Mouse (Mus musculus): ENCODE data around the gene Mmd. TPM values are rescaled to one million over a fixed set of nuclear protein-coding genes. Genes with fewer than 3 reads are reported as not detected.

The Mmd gene
- 100 to 1,000 TPM; 364 to 381 TPM for total RNA-seq (2021)
- long read RNA-seq, experiment 1, transcript Mmd-201 (7 exons, 2,677 nt) = major isoform, 194 of 231 reads
- long read RNA-seq, experiment 1, partial matches to known transcripts = 34 of 231 reads
- long read RNA-seq, experiment 1, other reads (novel, unspliced or antisense) = 2 of 231 reads
- long read RNA-seq, experiment 2, transcript Mmd-201 (7 exons, 2,677 nt) = major isoform, 316 of 384 reads
- long read RNA-seq, experiment 2, partial matches to known transcripts = 57 of 384 reads
- long read RNA-seq, experiment 2, other reads (novel, unspliced or antisense) = 11 of 384 reads

- Histone ChIP-seq H3K27ac (peak within 1 kb of the TSS; percentile 97), H3K4me3 (peak within 1 kb of the TSS; percentile 61)
- DNase-seq (ENCODE audit: low spot score in 2 of 2) = peak; percentile 95 to 98
- peak; percentile 62 for TF ChIP-seq CTCF (conservative IDR thresholded peaks at IDR 0.05)
These were observed at the start of gene Mmd for GRCm38 (mm10) chr11:90249025-90249650. TSS of gene Mmd (plus strand) at chr11:90249456.

GRCm38 (mm10) chr11:90200826-90201225 lies 48.4 kb upstream of the Mmd start:
- Histone ChIP-seq H3K27ac (no peak overlapping the region), H3K4me3 (no peak overlapping the region)
- DNase-seq (ENCODE audit: low spot score in 2 of 2) = no peak
- no peak for TF ChIP-seq CTCF (conservative IDR thresholded peaks at IDR 0.05)

- H3K27ac ChIP-seq = no peak overlapping the region
- H3K4me3 ChIP-seq = no peak overlapping the region
- no peak for TF ChIP-seq CTCF (conservative IDR thresholded peaks at IDR 0.05)
- DNase-seq (ENCODE audit: low spot score in 2 of 2) = no peak
These were observed 35.0 kb upstream of the Mmd start for GRCm38 (mm10) chr11:90214246-90214645.

GRCm38 (mm10) chr11:90220022-90220645 lies 29.1 kb upstream of the Mmd start:
- no peak for TF ChIP-seq CTCF (conservative IDR thresholded peaks at IDR 0.05)
- H3K27ac ChIP-seq = peak overlapping the region; percentile 58
- peak; percentile 32 to 38 for DNase-seq (ENCODE audit: low spot score in 2 of 2)

GRCm38 (mm10) chr11:90220750-90221149 lies 28.5 kb upstream of the Mmd start:
- peak overlapping the region; percentile 58 for H3K27ac ChIP-seq
- no peak overlapping the region for H3K4me3 ChIP-seq
- no peak for DNase-seq (ENCODE audit: low spot score in 2 of 2)
- TF ChIP-seq CTCF (conservative IDR thresholded peaks at IDR 0.05) = no peak

More at GRCm38 (mm10) chr11:90220022-90220645, 29.1 kb upstream of the Mmd start:
- no peak overlapping the region for H3K4me3 ChIP-seq

GRCm38 (mm10) chr11:90224914-90225470 lies 24.3 kb upstream of the Mmd start:
- no peak for TF ChIP-seq CTCF (conservative IDR thresholded peaks at IDR 0.05)
- peak overlapping the region; percentile 5; the same call in 1 of the 2 replicates for H3K27ac ChIP-seq
- DNase-seq (ENCODE audit: low spot score in 2 of 2) = no peak

GRCm38 (mm10) chr11:90227000-90227922 lies 22.0 kb upstream of the Mmd start:
- no peak for TF ChIP-seq CTCF (conservative IDR thresholded peaks at IDR 0.05)
- DNase-seq (ENCODE audit: low spot score in 2 of 2) = no peak
- H3K4me3 ChIP-seq = no peak overlapping the region
- no peak overlapping the region for H3K27ac ChIP-seq

More at GRCm38 (mm10) chr11:90224914-90225470, 24.3 kb upstream of the Mmd start:
- H3K4me3 ChIP-seq = no peak overlapping the region

- Histone ChIP-seq H3K4me3 (no peak overlapping the region), H3K27ac (no peak overlapping the region; the same call in 1 of the 2 replicates)
- no peak for TF ChIP-seq CTCF (conservative IDR thresholded peaks at IDR 0.05)
- no peak for DNase-seq (ENCODE audit: low spot score in 2 of 2)
These were observed 20.9 kb upstream of the Mmd start for GRCm38 (mm10) chr11:90228251-90228949.

GRCm38 (mm10) chr11:90229800-90230199 lies 19.5 kb upstream of the Mmd start:
- no peak for DNase-seq (ENCODE audit: low spot score in 2 of 2)
- TF ChIP-seq CTCF (conservative IDR thresholded peaks at IDR 0.05) = no peak
- Histone ChIP-seq H3K27ac (peak overlapping the region; percentile 92; the same call in 1 of the 2 replicates), H3K4me3 (no peak overlapping the region)

- TF ChIP-seq CTCF (conservative IDR thresholded peaks at IDR 0.05) = no peak
These were observed 18.6 kb upstream of the Mmd start for GRCm38 (mm10) chr11:90230671-90231070.

GRCm38 (mm10) chr11:90231631-90232030 lies 17.6 kb upstream of the Mmd start:
- peak overlapping the region; percentile 92 for H3K27ac ChIP-seq
- H3K4me3 ChIP-seq = no peak overlapping the region
- DNase-seq (ENCODE audit: low spot score in 2 of 2) = no peak
- no peak for TF ChIP-seq CTCF (conservative IDR thresholded peaks at IDR 0.05)

More at GRCm38 (mm10) chr11:90230671-90231070, 18.6 kb upstream of the Mmd start:
- Histone ChIP-seq H3K27ac (peak overlapping the region; percentile 92), H3K4me3 (no peak overlapping the region)
- DNase-seq (ENCODE audit: low spot score in 2 of 2) = no peak

All from layer of hippocampus, adult 2 months (tissue).